Mouse (Mus musculus): ENCODE measurements around the gene Papss2.

DNA sequence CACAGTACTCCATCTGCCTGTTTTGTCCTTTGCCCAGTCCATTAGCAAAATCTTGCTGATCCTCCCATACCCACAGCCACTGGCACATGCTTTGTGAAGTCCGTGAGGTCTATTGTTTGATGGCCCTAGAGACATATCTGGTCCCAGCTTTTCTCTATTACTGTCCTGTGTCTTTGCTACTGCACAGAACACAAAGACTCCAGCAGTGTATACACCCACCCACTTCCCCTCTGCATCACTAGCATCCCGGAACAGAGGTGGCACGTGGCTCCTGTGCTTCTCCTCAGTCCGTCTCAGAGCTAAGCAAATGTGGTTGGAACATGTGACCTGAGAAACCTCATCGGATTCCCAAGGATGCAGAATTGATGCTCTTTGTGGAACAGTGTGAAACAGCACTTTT lies 28.1 kb upstream of the Papss2 start:
- no peak for TF ChIP-seq EP300 (IDR thresholded peaks at IDR 0.05; ENCODE audit: insufficient read depth, low read depth, low read length)
- no peak for TF ChIP-seq POLR2A (IDR thresholded peaks at IDR 0.05; ENCODE audit: insufficient read depth, low read length)
- no peak for TF ChIP-seq CTCF (IDR thresholded peaks at IDR 0.05; ENCODE audit: low read depth, low read length)

Data from ES-Bruce4 (cell line).